Mouse (Mus musculus) cortical plate, adult 2 months (tissue): ENCODE measurements around the gene Jph4. TPM values are rescaled to one million over a fixed set of nuclear protein-coding genes. Genes with fewer than 3 reads are reported as not detected.
A peak's percentile ranks its signal among the peaks of the same experiment; 100 is the strongest.

Experiments
- H3K27ac ChIP-seq: fragments of 200-500 bp; 2 replicates; pipeline ENCODE4 v1.5.1; 2012; ENCODE audit warnings: low read length, control low read depth, inconsistent platforms; ENCODE audit not compliant: insufficient read depth
- H3K4me1 ChIP-seq: fragments of 200-500 bp; 2 replicates; pipeline ENCODE4 v1.6.1; 2011; ENCODE audit warnings: low read length; ENCODE audit not compliant: control insufficient read depth, insufficient read depth
- H3K4me3 ChIP-seq: fragments of 200-500 bp; 2 replicates; pipeline ENCODE4 v1.5.1; 2011; ENCODE audit warnings: mild to moderate bottlenecking, low read length, control low read depth; ENCODE audit not compliant: insufficient read depth
- CTCF ChIP-seq: fragments of 200-500 bp; IDR thresholded peaks from 2 replicates; pipeline ENCODE4 v1.5.1; 2011; ENCODE audit warnings: mild to moderate bottlenecking, control low read depth, low read length; ENCODE audit not compliant: insufficient read depth; ENCODE audit errors: extremely low read depth
- POLR2A ChIP-seq: fragments of 200-500 bp; IDR thresholded peaks from 2 replicates; pipeline ENCODE4 v1.6.1; 2011; ENCODE audit warnings: mild to moderate bottlenecking, low read length, control low read depth; ENCODE audit not compliant: insufficient read depth; ENCODE audit errors: extremely low read depth
- polyA plus RNA-seq: library from polyadenylated mRNA; depleted of rRNA; stranded (reverse); fragments of >200 nt; gene quantifications from 2 replicates; pipeline ENCODE4 v1.2.3, GENCODE M21; 2012

Jph4 gene
- polyA plus RNA-seq, 1 experiment = 244 TPM

GRCm38 (mm10) chr14:55148363-55148915, 31.7 kb upstream of the Jph4 start:
- no peak for TF ChIP-seq POLR2A
- peak; percentile 89 for TF ChIP-seq CTCF
- Histone ChIP-seq H3K4me3 (no peak overlapping the region), H3K27ac (no peak overlapping the region), H3K4me1 (no peaks in the 10 kb centered on the region)

- Histone ChIP-seq H3K4me3 (no peak overlapping the region), H3K4me1 (no peaks in the 10 kb centered on the region), H3K27ac (no peak overlapping the region)
- TF ChIP-seq POLR2A (no peak), CTCF (no peak)
Measured at GRCm38 (mm10) chr14:55146829-55147401, 30.2 kb upstream of the Jph4 start.

- Histone ChIP-seq H3K27ac (no peak overlapping the region), H3K4me1 (no peaks in the 10 kb centered on the region), H3K4me3 (no peak overlapping the region)
- TF ChIP-seq CTCF = no peak
- no peak for TF ChIP-seq POLR2A
Measured at GRCm38 (mm10) chr14:55146324-55146723, 29.6 kb upstream of the Jph4 start.

- Histone ChIP-seq H3K4me3 (no peak overlapping the region), H3K4me1 (no peaks in the 10 kb centered on the region), H3K27ac (no peak overlapping the region)
- TF ChIP-seq POLR2A = no peak
- TF ChIP-seq CTCF = no peak
Measured at GRCm38 (mm10) chr14:55139313-55139712, 22.6 kb upstream of the Jph4 start.

GRCm38 (mm10) chr14:55135676-55136075, 18.9 kb upstream of the Jph4 start:
- Histone ChIP-seq H3K4me3 (no peak overlapping the region), H3K4me1 (no peaks in the 10 kb centered on the region), H3K27ac (no peak overlapping the region)
- TF ChIP-seq POLR2A = no peak

- TF ChIP-seq POLR2A (no peak), CTCF (no peak)
- H3K4me1 ChIP-seq = peaks cover 3% of the 10 kb centered on the region
- no peak overlapping the region for H3K27ac ChIP-seq
- H3K4me3 ChIP-seq = no peak overlapping the region
Measured at GRCm38 (mm10) chr14:55126521-55126920, 9.8 kb upstream of the Jph4 start.

GRCm38 (mm10) chr14:55125711-55126110, 9.0 kb upstream of the Jph4 start:
- Histone ChIP-seq H3K4me3 (no peak overlapping the region), H3K27ac (no peak overlapping the region)

GRCm38 (mm10) chr14:55122359-55122758, 5.6 kb upstream of the Jph4 start:
- Histone ChIP-seq H3K4me1 (peaks cover 5% of the 10 kb centered on the region), H3K4me3 (no peak overlapping the region), H3K27ac (no peak overlapping the region)
- TF ChIP-seq CTCF = no peak
- no peak for TF ChIP-seq POLR2A

More at GRCm38 (mm10) chr14:55125711-55126110, 9.0 kb upstream of the Jph4 start:
- peaks cover 3% of the 10 kb centered on the region for H3K4me1 ChIP-seq
- TF ChIP-seq POLR2A = no peak
- TF ChIP-seq CTCF = no peak

- TF ChIP-seq POLR2A (no peak), CTCF (peak; percentile 58)
- Histone ChIP-seq H3K4me3 (no peak overlapping the region), H3K27ac (no peak overlapping the region), H3K4me1 (peaks cover 6% of the 10 kb centered on the region)
Measured at GRCm38 (mm10) chr14:55121947-55122346, 5.2 kb upstream of the Jph4 start.

- H3K4me1 ChIP-seq = peaks cover 5% of the 10 kb centered on the region
- TF ChIP-seq CTCF (0 out of 2 replicates have a peak, but pooled peaks have one; percentile 17), POLR2A (no peak)
- H3K4me3 ChIP-seq = no peak overlapping the region
- H3K27ac ChIP-seq = no peak overlapping the region
Measured at GRCm38 (mm10) chr14:55119421-55120134, 2.8 kb upstream of the Jph4 start.
